Mouse (Mus musculus): ENCODE data around the gene Mars2. TPM values are rescaled to one million over a fixed set of nuclear protein-coding genes. Genes with fewer than 3 reads are reported as not detected.
A peak's percentile ranks its signal among the peaks of the same experiment; 100 is the strongest.

The Mars2 gene
- total RNA-seq, 2 experiments from 2014 or later: 5.1 to 5.7 TPM

- peak; percentile 62 to 71 for DNase-seq
Measured at GRCm38 (mm10) chr1:55221352-55221751, 15.6 kb upstream of the Mars2 start.

- no peak for DNase-seq
Measured at GRCm38 (mm10) chr1:55223026-55223425, 14.0 kb upstream of the Mars2 start.

- DNase-seq: no peak
Measured at GRCm38 (mm10) chr1:55224111-55224510, 12.9 kb upstream of the Mars2 start.

GRCm38 (mm10) chr1:55225398-55225797 lies 11.6 kb upstream of the Mars2 start:
- peak; percentile 36 to 57 for DNase-seq

GRCm38 (mm10) chr1:55226011-55226857 lies 10.7 kb upstream of the Mars2 start, which contains the start of gene Rftn2:
Gene Rftn2, minus strand, starts transcription at chr1:55226782.
- DNase-seq: peak; percentile 45 to 71

- no peak for DNase-seq
Measured at GRCm38 (mm10) chr1:55227376-55227775, 9.6 kb upstream of the Mars2 start.

GRCm38 (mm10) chr1:55228256-55228884 lies 8.6 kb upstream of the Mars2 start:
- DNase-seq: no peak

- DNase-seq: no peak
Measured at GRCm38 (mm10) chr1:55234910-55235520, 2.0 kb upstream of the Mars2 start.

- DNase-seq: no peak
Measured at GRCm38 (mm10) chr1:55236487-55236886, 490 bp upstream of the Mars2 start.

- DNase-seq: peak in 1 of 2 experiments; percentile 48
Measured at GRCm38 (mm10) chr1:55237643-55238161, 725 bp downstream of the Mars2 start.

GRCm38 (mm10) chr1:55238496-55238895 lies 1.5 kb downstream of the Mars2 start:
- DNase-seq: no peak

GRCm38 (mm10) chr1:55239237-55239636 lies 2.3 kb downstream of the Mars2 start:
- DNase-seq: peak; percentile 45 to 61

- no peak for DNase-seq
Measured at GRCm38 (mm10) chr1:55246374-55246773, 9.4 kb downstream of the Mars2 start.

- DNase-seq: no peak
Measured at GRCm38 (mm10) chr1:55264385-55264784, 27.4 kb downstream of the Mars2 start.

- DNase-seq: no peak
Measured at GRCm38 (mm10) chr1:55265447-55265846, 28.5 kb downstream of the Mars2 start.

- DNase-seq: no peak
Measured at GRCm38 (mm10) chr1:55279081-55279480, 42.1 kb downstream of the Mars2 start.

Other genes with a start within 250 kb of the Mars2 start
- 10 to 100 TPM; 66.1 to 77.2 TPM for gene Sf3b1, start 209.7 kb upstream of the Mars2 start, total RNA-seq (2021)
- gene Coq10b, start 184.4 kb upstream of the Mars2 start, total RNA-seq (2021): 10 to 100 TPM; 33.3 to 33.7 TPM
- gene Hspe1, start 149.0 kb upstream of the Mars2 start, total RNA-seq (2021): 100 to 1,000 TPM; 183 to 186 TPM
- gene Hspd1, start 148.9 kb upstream of the Mars2 start, total RNA-seq (2021): 100 to 1,000 TPM; 420 TPM
- 10 to 100 TPM; 29.4 to 33.9 TPM for gene Mob4, start 105.9 kb upstream of the Mars2 start, total RNA-seq (2021)
- gene Rftn2, start 10.4 kb upstream of the Mars2 start, total RNA-seq (2021): 10 to 100 TPM; 10.8 to 11.0 TPM
- not detected for gene Boll, start 126.3 kb downstream of the Mars2 start, total RNA-seq (2021)
- gene Plcl1, start 168.7 kb downstream of the Mars2 start, total RNA-seq (2021): 1 to 10 TPM; 2.7 to 3.3 TPM